Mouse (Mus musculus) thymus, adult 2 months (tissue): ENCODE results near the gene Pld1. TPM values are rescaled to one million over a fixed set of nuclear protein-coding genes. Genes with fewer than 3 reads are reported as not detected.

Source experiments
- DNase-seq: peaks from one replicate; pipeline ENCODE4 v3.0.0; 2021
- H3K27ac ChIP-seq: fragments of 200-500 bp; 2 replicates; pipeline ENCODE4 v1.5.1; 2012; ENCODE audit warnings: low read length, control low read depth; ENCODE audit not compliant: control insufficient read depth, insufficient read depth
- H3K27me3 ChIP-seq: fragments of 200-500 bp; 2 replicates; pipeline ENCODE4 v1.6.1; 2012; ENCODE audit warnings: mild to moderate bottlenecking, low read length, moderate library complexity, mixed read lengths; ENCODE audit not compliant: control insufficient read depth, insufficient read depth
- H3K36me3 ChIP-seq: fragments of 200-500 bp; 2 replicates; pipeline ENCODE4 v1.6.1; 2012; ENCODE audit warnings: mild to moderate bottlenecking, low read length, moderate library complexity; ENCODE audit not compliant: control insufficient read depth, insufficient read depth
- H3K4me1 ChIP-seq: fragments of 200-500 bp; replicated peaks from 2 replicates; pipeline ENCODE4 v1.6.1; 2012; ENCODE audit warnings: low read length; ENCODE audit not compliant: control insufficient read depth, insufficient read depth
- H3K4me3 ChIP-seq: fragments of 200-500 bp; 2 replicates; pipeline ENCODE4 v1.5.1; 2012; ENCODE audit warnings: mild to moderate bottlenecking, low read length, control low read depth, moderate library complexity; ENCODE audit not compliant: control insufficient read depth, insufficient read depth
- CTCF ChIP-seq: fragments of 200-500 bp; IDR thresholded peaks from 2 replicates; pipeline ENCODE4 v1.5.1; 2012; ENCODE audit warnings: mild to moderate bottlenecking, control low read depth, low read length, moderate library complexity, borderline replicate concordance; ENCODE audit not compliant: control insufficient read depth, poor library complexity, insufficient read depth; ENCODE audit errors: extremely low read depth
- POLR2A ChIP-seq: fragments of 200-500 bp; IDR thresholded peaks from 2 replicates; pipeline ENCODE4 v1.6.1; 2012; ENCODE audit warnings: mild to moderate bottlenecking, low read length, control low read depth, moderate library complexity; ENCODE audit not compliant: control insufficient read depth, poor library complexity, insufficient read depth; ENCODE audit errors: extremely low read depth
- WGBS: fragments of 180-500 bp; shearing (Covaris S2); methylation state at CpG from one replicate; pipeline ENCODE4 v1.1.7; 2018; 5-methylcytosine and 5-hydroxymethylcytosine counted together
- polyA plus RNA-seq: library from polyadenylated mRNA; depleted of rRNA; stranded (reverse); fragments of >200 nt; gene quantifications from 2 replicates; pipeline ENCODE4 v1.2.3, GENCODE M21; 2012

Gene Pld1
- polyA plus RNA-seq, 1 experiment = 3.2 TPM

DNA sequence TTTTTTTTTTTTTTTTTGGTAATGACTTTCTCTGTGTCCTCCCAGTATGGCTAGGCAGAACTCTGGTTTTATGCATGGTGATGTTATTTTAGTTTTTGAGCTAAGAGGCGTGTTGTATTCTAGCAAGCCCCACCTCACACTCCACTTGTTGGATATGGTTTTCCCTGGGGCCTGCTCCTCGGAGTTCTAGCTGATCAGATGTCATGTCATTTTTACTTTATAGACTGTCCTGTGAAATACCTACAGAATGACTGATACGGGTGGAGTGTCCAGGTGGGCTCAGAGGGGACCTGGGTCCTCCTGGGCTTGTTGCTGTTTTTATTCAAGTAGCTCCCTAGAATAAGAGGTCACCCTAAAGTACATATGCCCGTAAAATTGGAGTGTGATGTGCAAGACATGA is 46.1 kb downstream of the Pld1 start:
- H3K27ac ChIP-seq = no peak overlapping the region
- no peak overlapping the region for H3K4me3 ChIP-seq
- 79% methylated on average over 4 of the region's 4 CpGs for WGBS
- no peaks in the 10 kb centered on the region for H3K36me3 ChIP-seq
- no peak for TF ChIP-seq CTCF
- no peak for TF ChIP-seq POLR2A
- H3K4me1 ChIP-seq = no peaks in the 10 kb centered on the region
- H3K27me3 ChIP-seq = no peaks in the 10 kb centered on the region
- no peak for DNase-seq

- DNase-seq = no peak
- Histone ChIP-seq H3K36me3 (no peaks in the 10 kb centered on the region), H3K4me1 (no peaks in the 10 kb centered on the region), H3K27ac (no peak overlapping the region), H3K4me3 (no peak overlapping the region), H3K27me3 (no peaks in the 10 kb centered on the region)
- no peak for TF ChIP-seq CTCF
- no peak for TF ChIP-seq POLR2A
- 98% methylated on average over 5 of the region's 5 CpGs for WGBS
Measured at GRCm38 (mm10) chr3:27985344-27985743, 46.8 kb downstream of the Pld1 start.

- no peak for DNase-seq
- WGBS = 94% methylated on average over 8 of the region's 8 CpGs
Measured at GRCm38 (mm10) chr3:27987891-27988536, 49.5 kb downstream of the Pld1 start.

DNA sequence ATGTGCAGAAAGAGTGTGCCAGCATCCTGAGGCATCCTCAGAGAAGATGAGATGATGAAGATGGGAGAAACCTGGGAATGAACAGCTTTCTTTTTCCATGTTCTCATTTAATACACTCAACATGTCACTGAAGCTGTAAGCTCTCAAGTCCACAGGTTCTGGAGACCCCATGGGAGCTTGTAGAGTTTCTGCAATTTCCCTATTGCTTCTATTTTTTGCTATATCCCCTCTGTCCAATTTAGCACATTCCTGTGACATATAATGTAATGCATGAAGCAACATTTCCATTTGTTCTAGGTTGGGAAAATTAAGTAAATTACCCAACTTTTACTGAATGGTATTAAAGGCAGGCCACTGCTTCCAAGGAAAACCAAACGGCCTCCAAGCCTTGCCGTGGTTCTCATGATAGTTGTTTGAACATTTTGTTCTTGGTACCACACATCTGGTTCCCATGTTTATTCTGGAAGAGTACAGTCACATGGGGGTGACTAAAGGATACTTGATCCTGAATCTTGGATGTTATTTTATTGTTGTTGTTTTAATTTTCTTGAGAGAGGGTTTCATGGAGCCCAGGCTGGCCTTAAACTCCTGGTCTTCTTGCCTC is 52.7 kb downstream of the Pld1 start:
- no peak overlapping the region for H3K4me3 ChIP-seq
- TF ChIP-seq POLR2A = no peak
- no peak for TF ChIP-seq CTCF
- no peaks in the 10 kb centered on the region for H3K27me3 ChIP-seq
- H3K27ac ChIP-seq = no peak overlapping the region
- H3K36me3 ChIP-seq = no peaks in the 10 kb centered on the region
- no peaks in the 10 kb centered on the region for H3K4me1 ChIP-seq
- WGBS = 92% methylated on average over 2 of the region's 2 CpGs
- DNase-seq = no peak

More at GRCm38 (mm10) chr3:27987891-27988536, 49.5 kb downstream of the Pld1 start:
- H3K27ac ChIP-seq = no peak overlapping the region
- H3K36me3 ChIP-seq = no peaks in the 10 kb centered on the region
- no peak overlapping the region for H3K4me3 ChIP-seq
- TF ChIP-seq CTCF (no peak), POLR2A (no peak)
- H3K4me1 ChIP-seq = no peaks in the 10 kb centered on the region
- no peaks in the 10 kb centered on the region for H3K27me3 ChIP-seq

DNA sequence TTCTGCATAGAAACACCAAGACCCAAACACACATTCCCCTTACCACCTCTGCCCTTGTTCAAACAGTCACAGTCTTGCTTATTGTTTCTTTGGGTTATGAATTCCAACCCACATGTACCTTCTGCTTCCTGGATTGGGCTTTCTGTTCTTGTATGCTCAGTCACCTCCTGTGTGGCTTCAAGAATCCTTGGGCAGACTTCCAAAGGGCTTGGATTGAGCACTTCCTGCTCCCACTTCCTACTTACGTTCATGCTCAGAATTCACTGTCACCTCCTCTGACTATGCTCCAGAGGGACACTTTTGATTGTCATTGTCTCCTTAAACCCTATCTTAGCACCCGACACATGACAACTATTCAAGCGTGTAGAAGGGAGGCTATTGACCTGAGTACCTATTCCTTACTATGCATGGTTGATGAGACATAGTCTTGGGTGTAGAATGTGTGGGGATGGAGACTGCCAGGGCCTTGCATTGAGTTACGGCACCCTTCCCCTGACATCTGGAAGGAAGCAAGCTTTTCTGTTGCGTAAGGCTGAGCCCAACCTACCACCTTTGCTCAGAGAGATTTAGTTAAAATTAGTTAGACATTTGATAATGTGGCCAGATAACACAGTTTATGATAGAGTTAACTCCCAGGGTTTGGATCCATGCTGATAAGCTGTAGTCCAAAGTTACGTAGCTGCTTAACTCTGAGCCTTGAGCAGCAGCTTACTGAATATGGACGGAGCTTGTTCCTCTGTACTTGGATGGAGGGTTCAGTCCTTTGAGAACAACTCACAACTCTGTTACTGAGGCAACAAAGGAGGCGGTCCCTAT is 55.9 kb downstream of the Pld1 start:
- H3K27ac ChIP-seq = no peak overlapping the region
- WGBS = 95% methylated on average over 8 of the region's 8 CpGs

DNA sequence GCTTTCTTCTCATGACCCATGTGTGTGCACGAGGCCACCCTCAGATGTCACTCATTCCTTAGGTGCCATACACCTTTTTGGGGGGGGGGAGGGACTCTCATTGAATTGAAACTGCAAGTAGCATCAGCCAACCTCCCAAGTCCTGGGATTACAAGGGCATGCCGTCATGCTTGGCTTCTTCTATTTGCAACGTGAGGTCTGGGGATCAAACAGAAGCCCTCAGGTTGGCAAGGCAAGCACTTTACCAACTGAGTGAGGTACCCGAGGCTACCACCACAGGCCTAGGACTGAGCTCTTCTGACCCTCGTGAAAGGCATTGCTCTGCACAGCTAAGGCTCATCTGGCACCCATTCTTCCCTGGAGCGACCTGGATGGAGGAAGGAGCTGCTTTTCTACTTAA is 65.8 kb downstream of the Pld1 start:
- 88% methylated on average over 6 of the region's 6 CpGs for WGBS
- Histone ChIP-seq H3K4me3 (no peak overlapping the region), H3K36me3 (no peaks in the 10 kb centered on the region), H3K27ac (no peak overlapping the region), H3K27me3 (no peaks in the 10 kb centered on the region), H3K4me1 (no peaks in the 10 kb centered on the region)
- no peak for TF ChIP-seq CTCF
- TF ChIP-seq POLR2A = no peak
- no peak for DNase-seq

More for the DNA sequence above, 55.9 kb downstream of the Pld1 start:
- H3K4me3 ChIP-seq = no peak overlapping the region
- H3K36me3 ChIP-seq = no peaks in the 10 kb centered on the region
- no peaks in the 10 kb centered on the region for H3K27me3 ChIP-seq
- no peak for TF ChIP-seq POLR2A
- TF ChIP-seq CTCF = no peak
- no peaks in the 10 kb centered on the region for H3K4me1 ChIP-seq
- DNase-seq = no peak
